Mouse (Mus musculus): ENCODE measurements around the gene Snap47. TPM values are rescaled to one million over a fixed set of nuclear protein-coding genes. Genes with fewer than 3 reads are reported as not detected.

Gene Snap47
- total and polyA plus RNA-seq, 3 experiments, result 95.9 to 102 (median 101) TPM

GRCm38 (mm10) chr11:59361291-59361690 is 89.7 kb downstream of the Snap47 start (continued):
- no peak for TF ChIP-seq RAD21 (IDR thresholded peaks at IDR 0.05; ENCODE audit: low read depth, low read length)

Other genes starting within 250 kb of the Snap47 start
- gene Mrpl55, start 248.7 kb downstream of the Snap47 start, total RNA-seq (2012; rRNA removed), result 74.4 and 80.4 TPM in 2 replicates
- 81.1 and 92.9 TPM in 2 replicates for gene Mrpl55, start 248.7 kb downstream of the Snap47 start, total RNA-seq (2014; rRNA removed)
- gene Mrpl55, start 248.7 kb downstream of the Snap47 start, polyA plus RNA-seq (2012; ENCODE audit: insufficient read length, low read depth), result 72.0 and 88.2 TPM in 2 replicates
- gene 2310033P09Rik, start 242.9 kb downstream of the Snap47 start, total RNA-seq (2012; rRNA removed), result 15.3 and 18.2 TPM in 2 replicates
- 7.9 and 8.6 TPM in 2 replicates for gene 2310033P09Rik, start 242.9 kb downstream of the Snap47 start, total RNA-seq (2014; rRNA removed)
- gene 2310033P09Rik, start 242.9 kb downstream of the Snap47 start, polyA plus RNA-seq (2012; ENCODE audit: insufficient read length, low read depth), result 44.1 and 50.2 TPM in 2 replicates
- gene Arf1, start 222.9 kb downstream of the Snap47 start, total RNA-seq (2012; rRNA removed), result 509 and 590 TPM in 2 replicates
- 475 and 498 TPM in 2 replicates for gene Arf1, start 222.9 kb downstream of the Snap47 start, total RNA-seq (2014; rRNA removed)
- 680 and 733 TPM in 2 replicates for gene Arf1, start 222.9 kb downstream of the Snap47 start, polyA plus RNA-seq (2012; ENCODE audit: insufficient read length, low read depth)
- not detected in 2 replicates for gene Wnt3a, start 160.4 kb downstream of the Snap47 start, total RNA-seq (2012; rRNA removed)
- gene Wnt3a, start 160.4 kb downstream of the Snap47 start, total RNA-seq (2014; rRNA removed), result not detected in 2 replicates
- gene Wnt3a, start 160.4 kb downstream of the Snap47 start, polyA plus RNA-seq (2012; ENCODE audit: insufficient read length, low read depth), result not detected in 2 replicates
- not detected in 2 replicates for gene Wnt9a, start 144.3 kb downstream of the Snap47 start, total RNA-seq (2012; rRNA removed)
- not detected in 2 replicates for gene Wnt9a, start 144.3 kb downstream of the Snap47 start, total RNA-seq (2014; rRNA removed)
- not detected in 2 replicates for gene Wnt9a, start 144.3 kb downstream of the Snap47 start, polyA plus RNA-seq (2012; ENCODE audit: insufficient read length, low read depth)
- not detected in 2 replicates for gene Prss38, start 75.5 kb downstream of the Snap47 start, total RNA-seq (2012; rRNA removed)
- not detected in 2 replicates for gene Prss38, start 75.5 kb downstream of the Snap47 start, total RNA-seq (2014; rRNA removed)
- gene Prss38, start 75.5 kb downstream of the Snap47 start, polyA plus RNA-seq (2012; ENCODE audit: insufficient read length, low read depth), result not detected in 2 replicates
- 10.2 and 14.0 TPM in 2 replicates for gene Jmjd4, start 1.1 kb downstream of the Snap47 start, total RNA-seq (2012; rRNA removed)
- gene Jmjd4, start 1.1 kb downstream of the Snap47 start, total RNA-seq (2014; rRNA removed), result 9.5 and 9.6 TPM in 2 replicates
- 14.3 and 15.7 TPM in 2 replicates for gene Jmjd4, start 1.1 kb downstream of the Snap47 start, polyA plus RNA-seq (2012; ENCODE audit: insufficient read length, low read depth)
- gene Zfp867, start 21.3 kb upstream of the Snap47 start, total RNA-seq (2012; rRNA removed), result 4.1 and 4.9 TPM in 2 replicates
- gene Zfp867, start 21.3 kb upstream of the Snap47 start, total RNA-seq (2014; rRNA removed), result 7.1 and 7.2 TPM in 2 replicates
- 4.6 and 5.6 TPM in 2 replicates for gene Zfp867, start 21.3 kb upstream of the Snap47 start, polyA plus RNA-seq (2012; ENCODE audit: insufficient read length, low read depth)
- 30.6 and 49.9 TPM in 2 replicates for gene Zkscan17, start 75.6 kb upstream of the Snap47 start, total RNA-seq (2012; rRNA removed)
- gene Zkscan17, start 75.6 kb upstream of the Snap47 start, total RNA-seq (2014; rRNA removed), result 8.9 and 9.8 TPM in 2 replicates
- gene Zkscan17, start 75.6 kb upstream of the Snap47 start, polyA plus RNA-seq (2012; ENCODE audit: insufficient read length, low read depth), result 31.5 and 36.8 TPM in 2 replicates
- 0.04 TPM in 1 of 2 replicates, not detected in the other for gene Nlrp3, start 90.4 kb upstream of the Snap47 start, total RNA-seq (2012; rRNA removed)
- gene Nlrp3, start 90.4 kb upstream of the Snap47 start, total RNA-seq (2014; rRNA removed), result not detected in 2 replicates
- not detected in 2 replicates for gene Nlrp3, start 90.4 kb upstream of the Snap47 start, polyA plus RNA-seq (2012; ENCODE audit: insufficient read length, low read depth)
- not detected in 2 replicates for gene Olfr222, start 125.0 kb upstream of the Snap47 start, total RNA-seq (2012; rRNA removed)
- gene Olfr222, start 125.0 kb upstream of the Snap47 start, total RNA-seq (2014; rRNA removed), result not detected in 2 replicates
- gene Olfr222, start 125.0 kb upstream of the Snap47 start, polyA plus RNA-seq (2012; ENCODE audit: insufficient read length, low read depth), result not detected in 2 replicates
- gene Olfr223, start 142.1 kb upstream of the Snap47 start, total RNA-seq (2012; rRNA removed), result not detected in 2 replicates
- not detected in 2 replicates for gene Olfr223, start 142.1 kb upstream of the Snap47 start, total RNA-seq (2014; rRNA removed)
- not detected in 2 replicates for gene Olfr223, start 142.1 kb upstream of the Snap47 start, polyA plus RNA-seq (2012; ENCODE audit: insufficient read length, low read depth)
- 59.5 and 71.6 TPM in 2 replicates for gene Mprip, start 210.1 kb upstream of the Snap47 start, total RNA-seq (2012; rRNA removed)
- gene Mprip, start 210.1 kb upstream of the Snap47 start, total RNA-seq (2014; rRNA removed), result 45.6 and 50.6 TPM in 2 replicates
- 52.8 and 56.4 TPM in 2 replicates for gene Mprip, start 210.1 kb upstream of the Snap47 start, polyA plus RNA-seq (2012; ENCODE audit: insufficient read length, low read depth)

Measured in CH12.LX (cell line).